Mouse (Mus musculus) MEL (cell line): ENCODE results near the gene Pde3a. TPM values are rescaled to one million over a fixed set of nuclear protein-coding genes. Genes with fewer than 3 reads are reported as not detected.

Source experiments
- DNase-seq: peaks from one replicate; pipeline ENCODE4 v3.0.0; 2011; ENCODE audit warnings: low read depth, low spot score
- H3K27ac ChIP-seq: 2 replicates; pipeline ENCODE4 v1.5.1; 2012; ENCODE audit warnings: low read depth, mild to moderate bottlenecking, control low read depth, low read length, moderate library complexity; ENCODE audit not compliant: control insufficient read depth
- H3K27me3 ChIP-seq, 2 experiments: fragments of 150-350 bp in 1 of 2; sonication (generic) in 1 of 2; 2 replicates each; pipeline ENCODE4 v1.6.1; 2012; ENCODE audit warnings: low read length in 2 of 2, mild to moderate bottlenecking in 2 of 2, improper control_type of control experiment in 1 of 2, moderate library complexity in 1 of 2; ENCODE audit not compliant: insufficient read depth in 2 of 2, control insufficient read depth in 1 of 2
- H3K36me3 ChIP-seq, 2 experiments: 2 replicates each; pipeline ENCODE4 v1.6.1; 2012 to 2014; ENCODE audit warnings: low read length in 2 of 2, improper control_type of control experiment in 1 of 2, inconsistent platforms in 1 of 2, mild to moderate bottlenecking in 1 of 2; ENCODE audit not compliant: insufficient read depth in 2 of 2, control insufficient read depth in 1 of 2
- H3K4me1 ChIP-seq, 2 experiments: fragments of 150-350 bp in 1 of 2; sonication (generic) in 1 of 2; 2 replicates each; pipeline ENCODE4 v1.6.1; 2012; ENCODE audit warnings: low read length in 2 of 2, improper control_type of control experiment in 1 of 2, mild to moderate bottlenecking in 1 of 2; ENCODE audit not compliant: insufficient read depth in 2 of 2, control insufficient read depth in 1 of 2
- H3K4me3 ChIP-seq, 2 experiments: fragments of 150-350 bp in 1 of 2; sonication (generic) in 1 of 2; 2 replicates each; pipeline ENCODE4 v1.5.1; 2012; ENCODE audit warnings: low read depth in 2 of 2, low read length in 2 of 2, mild to moderate bottlenecking in 2 of 2, moderate library complexity in 2 of 2, control low read depth in 1 of 2, improper control_type of control experiment in 1 of 2; ENCODE audit not compliant: control insufficient read depth in 1 of 2, insufficient read depth in 1 of 2
- H3K79me2 ChIP-seq: 2 replicates; pipeline ENCODE4 v1.6.1; 2012; ENCODE audit warnings: mild to moderate bottlenecking, low read length, moderate library complexity; ENCODE audit not compliant: control insufficient read depth, poor library complexity, insufficient read depth
- H3K9ac ChIP-seq: 2 replicates; pipeline ENCODE4 v1.6.1; 2012; ENCODE audit warnings: low read depth, mild to moderate bottlenecking, control low read depth, low read length, moderate library complexity; ENCODE audit not compliant: control insufficient read depth, poor library complexity, severe bottlenecking
- H3K9me3 ChIP-seq: fragments of 150-350 bp; sonication (generic); replicated peaks from 2 replicates; pipeline ENCODE4 v1.6.1; 2012; ENCODE audit warnings: mild to moderate bottlenecking, low read length, improper control_type of control experiment, moderate library complexity; ENCODE audit not compliant: insufficient read depth
- BHLHE40 ChIP-seq: IDR thresholded peaks from 2 replicates; pipeline ENCODE4 v1.6.1; 2012; ENCODE audit warnings: low read depth, mild to moderate bottlenecking, inconsistent platforms, low read length, improper control_type of control experiment, borderline replicate concordance
- CHD2 ChIP-seq: IDR thresholded peaks from 2 replicates; pipeline ENCODE4 v1.6.1; 2011; ENCODE audit warnings: low read length, improper control_type of control experiment
- CTCF ChIP-seq, 3 experiments: IDR thresholded peaks in 2 of 3; conservative IDR thresholded peaks in 1 of 3; 2 replicates each; pipeline ENCODE4 v1.5.1; 2011 to 2012; ENCODE audit warnings: low read length in 3 of 3, low read depth in 2 of 3, mild to moderate bottlenecking in 2 of 3, improper control_type of control experiment in 1 of 3, inconsistent platforms in 1 of 3, mixed read lengths in 1 of 3, moderate library complexity in 1 of 3; ENCODE audit not compliant: control insufficient read depth in 1 of 3, insufficient read depth in 1 of 3, poor library complexity in 1 of 3, severe bottlenecking in 1 of 3
- E2F4 ChIP-seq: IDR thresholded peaks from 2 replicates; pipeline ENCODE4 v1.6.1; 2011; ENCODE audit warnings: low read depth, low read length, improper control_type of control experiment, borderline replicate concordance
- ELF1 ChIP-seq: IDR thresholded peaks from 2 replicates; pipeline ENCODE4 v1.6.1; 2014; ENCODE audit warnings: low read depth, mild to moderate bottlenecking, inconsistent platforms, low read length, improper control_type of control experiment, moderate library complexity
- ETS1 ChIP-seq: IDR thresholded peaks from 2 replicates; pipeline ENCODE4 v1.6.1; 2012; ENCODE audit warnings: low read depth, mild to moderate bottlenecking, inconsistent platforms, low read length, improper control_type of control experiment, moderate library complexity
- GABPA ChIP-seq: IDR thresholded peaks from 2 replicates; pipeline ENCODE4 v1.6.1; 2012; ENCODE audit warnings: low read depth, mild to moderate bottlenecking, inconsistent platforms, low read length, improper control_type of control experiment, moderate library complexity
- GATA1 ChIP-seq: IDR thresholded peaks from 2 replicates; pipeline ENCODE4 v1.6.1; 2011; ENCODE audit warnings: low read depth, low read length, improper control_type of control experiment
- JUND ChIP-seq: IDR thresholded peaks from 2 replicates; pipeline ENCODE4 v1.6.1; 2011; ENCODE audit warnings: low read depth, mild to moderate bottlenecking, improper control_type of control experiment, low read length
- MAX ChIP-seq: IDR thresholded peaks from 2 replicates; pipeline ENCODE4 v1.6.1; 2011; ENCODE audit warnings: low read length, improper control_type of control experiment
- MEF2A ChIP-seq: IDR thresholded peaks from 2 replicates; pipeline ENCODE4 v1.6.1; 2014; ENCODE audit warnings: low read depth, mild to moderate bottlenecking, inconsistent platforms, low read length, improper control_type of control experiment; ENCODE audit not compliant: poor library complexity, insufficient replicate concordance, severe bottlenecking; ENCODE audit errors: extremely low read depth
- MXI1 ChIP-seq: IDR thresholded peaks from 2 replicates; pipeline ENCODE4 v1.6.1; 2011; ENCODE audit warnings: mild to moderate bottlenecking, low read depth, low read length, improper control_type of control experiment
- MYB ChIP-seq: IDR thresholded peaks from 2 replicates; pipeline ENCODE4 v1.6.1; 2011; ENCODE audit warnings: mild to moderate bottlenecking, low read depth, low read length, improper control_type of control experiment
- NRF1 ChIP-seq: IDR thresholded peaks from 2 replicates; pipeline ENCODE4 v1.6.1; 2014; ENCODE audit warnings: low read depth, mild to moderate bottlenecking, inconsistent platforms, low read length, improper control_type of control experiment, moderate library complexity; ENCODE audit not compliant: poor library complexity, insufficient read depth, severe bottlenecking
- POLR2AphosphoS2 ChIP-seq: IDR thresholded peaks from 2 replicates; pipeline ENCODE4 v1.6.1; 2011; ENCODE audit warnings: low read length, improper control_type of control experiment
- RAD21 ChIP-seq: IDR thresholded peaks from 2 replicates; pipeline ENCODE4 v1.6.1; 2011; ENCODE audit warnings: mild to moderate bottlenecking, low read depth, low read length, improper control_type of control experiment
- SIN3A ChIP-seq: IDR thresholded peaks from 2 replicates; pipeline ENCODE4 v1.6.1; 2012; ENCODE audit warnings: low read length, improper control_type of control experiment, inconsistent platforms
- UBTF ChIP-seq: IDR thresholded peaks from 2 replicates; pipeline ENCODE4 v1.6.1; 2012; ENCODE audit warnings: low read depth, mild to moderate bottlenecking, inconsistent platforms, low read length, improper control_type of control experiment, moderate library complexity, borderline replicate concordance; ENCODE audit not compliant: insufficient read depth
- USF1 ChIP-seq: IDR thresholded peaks from 2 replicates; pipeline ENCODE4 v1.6.1; 2014; ENCODE audit warnings: low read depth, mild to moderate bottlenecking, inconsistent platforms, low read length, improper control_type of control experiment, moderate library complexity
- ZMIZ1 ChIP-seq: IDR thresholded peaks from 2 replicates; pipeline ENCODE4 v1.6.1; 2012; ENCODE audit warnings: low read depth, mild to moderate bottlenecking, inconsistent platforms, low read length, improper control_type of control experiment, moderate library complexity
- ZNF384 ChIP-seq: IDR thresholded peaks from 2 replicates; pipeline ENCODE4 v1.6.1; 2012; ENCODE audit warnings: low read depth, mild to moderate bottlenecking, inconsistent platforms, low read length, improper control_type of control experiment
- polyA plus RNA-seq, 2 experiments: library from polyadenylated mRNA; stranded (reverse) in 1 of 2; unstranded in 1 of 2; fragments of >175 nt in 1 of 2; fragments of >200 nt in 1 of 2; gene quantifications; 2 replicates each; pipeline versions ENCODE4 v1.2.1 to v1.2.4; 2012; ENCODE audit warnings: low replicate concordance in 2 of 2, low read depth in 1 of 2; ENCODE audit not compliant: insufficient read length in 2 of 2, insufficient read depth in 1 of 2, missing spikeins in 1 of 2
- total RNA-seq: library from RNA; depleted of rRNA; stranded (reverse); fragments of 300-350 nt; gene quantifications from 2 replicates; pipeline ENCODE4 v1.2.3, GENCODE M21; 2012

Gene Pde3a
- total and polyA plus RNA-seq, 3 experiments, result not detected

- Histone ChIP-seq H3K9me3 (no peaks in the 10 kb centered on the region), H3K9ac (no peak overlapping the region), H3K4me3 (no peak overlapping the region), H3K27ac (no peak overlapping the region), H3K36me3 (no peaks in the 10 kb centered on the region), H3K27me3 (no peaks in the 10 kb centered on the region), H3K4me1 (no peaks in the 10 kb centered on the region), H3K79me2 (no peaks in the 10 kb centered on the region)
- TF ChIP-seq MXI1 (no peak), JUND (no peak), MEF2A (no peak), GATA1 (no peak), NRF1 (no peak)
- DNase-seq, result no peak
These were observed 132.4 kb downstream of the Pde3a start for GRCm38 (mm10) chr6:141381473-141381872.

GRCm38 (mm10) chr6:141381881-141382370, 132.9 kb downstream of the Pde3a start:
- Histone ChIP-seq H3K79me2 (no peaks in the 10 kb centered on the region), H3K4me1 (no peaks in the 10 kb centered on the region), H3K9me3 (no peaks in the 10 kb centered on the region), H3K4me3 (no peak overlapping the region), H3K27ac (no peak overlapping the region), H3K9ac (no peak overlapping the region), H3K27me3 (no peaks in the 10 kb centered on the region), H3K36me3 (no peaks in the 10 kb centered on the region)
- DNase-seq, result no peak
- TF ChIP-seq ELF1, result no peak
- TF ChIP-seq USF1, result no peak
- no peak for TF ChIP-seq RAD21
- TF ChIP-seq GABPA, result no peak
- TF ChIP-seq CHD2, result no peak
- no peak for TF ChIP-seq UBTF
- no peak for TF ChIP-seq ZMIZ1
- no peak for TF ChIP-seq ZNF384
- no peak for TF ChIP-seq ETS1
- TF ChIP-seq MYB, result no peak
- TF ChIP-seq CTCF (IDR thresholded peaks at IDR 0.05 in 2 of 3, conservative IDR thresholded peaks at IDR 0.05 in 1 of 3; ENCODE audit: control insufficient read depth in 1 of 3, insufficient read depth in 1 of 3, low read depth in 2 of 3, low read length in 3 of 3, poor library complexity in 1 of 3, severe bottlenecking in 1 of 3), result no peak
- TF ChIP-seq MAX, result no peak
- TF ChIP-seq BHLHE40, result no peak
- no peak for TF ChIP-seq SIN3A
- TF ChIP-seq JUND, result no peak
- TF ChIP-seq NRF1, result no peak
- no peak for TF ChIP-seq E2F4
- TF ChIP-seq POLR2AphosphoS2, result no peak
